Mouse (Mus musculus): ENCODE measurements around the gene 1500011B03Rik. TPM values are rescaled to one million over a fixed set of nuclear protein-coding genes. Genes with fewer than 3 reads are reported as not detected.

1500011B03Rik gene
- polyA plus RNA-seq, 1 experiment from 2014 or later = 48.5 TPM

- Histone ChIP-seq H3K27me3 (ENCODE audit: control insufficient read depth, insufficient read depth, low read length) (no peaks in the 10 kb centered on the region), H3K9ac (ENCODE audit: low read length) (no peak overlapping the region), H3K4me1 (ENCODE audit: control insufficient read depth, insufficient read depth, low read length) (peaks cover 32% of the 10 kb centered on the region), H3K4me2 (ENCODE audit: low read depth, low read length) (no peak overlapping the region), H3K9me3 (replicated peaks; ENCODE audit: control insufficient read depth, low read length) (no peaks in the 10 kb centered on the region), H3K4me3 (ENCODE audit: low read length) (no peak overlapping the region), H3K36me3 (ENCODE audit: control insufficient read depth, insufficient read depth) (no peaks in the 10 kb centered on the region), H3K27ac (ENCODE audit: low read length) (no peak overlapping the region)
- no peak for ATAC-seq (replicated peaks; ENCODE audit: extremely low read depth, insufficient read depth, low FRiP score)
- 46% methylated on average over 7 of the region's 7 CpGs for WGBS
Measured at GRCm38 (mm10) chr5:114779956-114780489, 43.2 kb downstream of the 1500011B03Rik start.

GRCm38 (mm10) chr5:114776174-114776573, 47.1 kb downstream of the 1500011B03Rik start:
- peak overlapping the region; percentile 86 for H3K4me3 ChIP-seq (ENCODE audit: low read length)
- H3K27ac ChIP-seq (ENCODE audit: low read length) = no peak overlapping the region
- no peaks in the 10 kb centered on the region for H3K36me3 ChIP-seq (ENCODE audit: control insufficient read depth, insufficient read depth)
- H3K9ac ChIP-seq (ENCODE audit: low read length) = no peak overlapping the region
- no peak for ATAC-seq (replicated peaks; ENCODE audit: extremely low read depth, insufficient read depth, low FRiP score)
- H3K27me3 ChIP-seq (ENCODE audit: control insufficient read depth, insufficient read depth, low read length) = no peaks in the 10 kb centered on the region
- 83% methylated on average over 7 of the region's 7 CpGs for WGBS
- H3K9me3 ChIP-seq (replicated peaks; ENCODE audit: control insufficient read depth, low read length) = no peaks in the 10 kb centered on the region
- peak overlapping the region; percentile 95 for H3K4me2 ChIP-seq (ENCODE audit: low read depth, low read length)
- peaks cover 24% of the 10 kb centered on the region for H3K4me1 ChIP-seq (ENCODE audit: control insufficient read depth, insufficient read depth, low read length)

GRCm38 (mm10) chr5:114775056-114775979, 48.0 kb downstream of the 1500011B03Rik start, which contains the start of gene Git2:
Git2 (minus strand) TSS chr5:114775517.
- Histone ChIP-seq H3K4me2 (ENCODE audit: low read depth, low read length) (peak within 1 kb of the TSS; percentile 95), H3K4me3 (ENCODE audit: low read length) (peak within 1 kb of the TSS; percentile 86), H3K36me3 (ENCODE audit: control insufficient read depth, insufficient read depth) (no peaks in the 10 kb centered on the region), H3K9ac (ENCODE audit: low read length) (peak within 1 kb of the TSS; percentile 97), H3K9me3 (replicated peaks; ENCODE audit: control insufficient read depth, low read length) (no peaks in the 10 kb centered on the region), H3K27me3 (ENCODE audit: control insufficient read depth, insufficient read depth, low read length) (no peaks in the 10 kb centered on the region), H3K27ac (ENCODE audit: low read length) (peak within 1 kb of the TSS; percentile 91), H3K4me1 (ENCODE audit: control insufficient read depth, insufficient read depth, low read length) (peaks cover 22% of the 10 kb centered on the region)
- ATAC-seq (replicated peaks; ENCODE audit: extremely low read depth, insufficient read depth, low FRiP score) = no peak
- WGBS = under 1% methylated on average over 63 of the region's 63 CpGs

- peak within 1 kb of the TSS; percentile 91 for H3K27ac ChIP-seq (ENCODE audit: low read length)
- under 1% methylated on average over 62 of the region's 73 CpGs for WGBS
- H3K9me3 ChIP-seq (replicated peaks; ENCODE audit: control insufficient read depth, low read length) = no peaks in the 10 kb centered on the region
- peaks cover 25% of the 10 kb centered on the region for H3K4me1 ChIP-seq (ENCODE audit: control insufficient read depth, insufficient read depth, low read length)
- no peaks in the 10 kb centered on the region for H3K36me3 ChIP-seq (ENCODE audit: control insufficient read depth, insufficient read depth)
- peak within 1 kb of the TSS; percentile 86 for H3K4me3 ChIP-seq (ENCODE audit: low read length)
- peak; percentile 78 for ATAC-seq (replicated peaks; ENCODE audit: extremely low read depth, insufficient read depth, low FRiP score)
- H3K27me3 ChIP-seq (ENCODE audit: control insufficient read depth, insufficient read depth, low read length) = no peaks in the 10 kb centered on the region
- peak within 1 kb of the TSS; percentile 95 for H3K4me2 ChIP-seq (ENCODE audit: low read depth, low read length)
- H3K9ac ChIP-seq (ENCODE audit: low read length) = peak within 1 kb of the TSS; percentile 97
Measured at GRCm38 (mm10) chr5:114774403-114775051, 48.7 kb downstream of the 1500011B03Rik start, which contains the start of gene Ankrd13a. Ankrd13a (plus strand) TSS chr5:114774677.

GRCm38 (mm10) chr5:114773780-114774179, 49.5 kb downstream of the 1500011B03Rik start:
- H3K4me1 ChIP-seq (ENCODE audit: control insufficient read depth, insufficient read depth, low read length) = peaks cover 25% of the 10 kb centered on the region
- 3% methylated on average over 11 of the region's 11 CpGs for WGBS
- H3K4me3 ChIP-seq (ENCODE audit: low read length) = peak overlapping the region; percentile 86
- peak overlapping the region; percentile 91 for H3K27ac ChIP-seq (ENCODE audit: low read length)
- H3K36me3 ChIP-seq (ENCODE audit: control insufficient read depth, insufficient read depth) = no peaks in the 10 kb centered on the region
- H3K9me3 ChIP-seq (replicated peaks; ENCODE audit: control insufficient read depth, low read length) = no peaks in the 10 kb centered on the region
- peak overlapping the region; percentile 97 for H3K9ac ChIP-seq (ENCODE audit: low read length)
- H3K27me3 ChIP-seq (ENCODE audit: control insufficient read depth, insufficient read depth, low read length) = no peaks in the 10 kb centered on the region
- no peak for ATAC-seq (replicated peaks; ENCODE audit: extremely low read depth, insufficient read depth, low FRiP score)
- H3K4me2 ChIP-seq (ENCODE audit: low read depth, low read length) = peak overlapping the region; percentile 95

- Histone ChIP-seq H3K36me3 (ENCODE audit: control insufficient read depth, insufficient read depth) (no peaks in the 10 kb centered on the region), H3K4me2 (ENCODE audit: low read depth, low read length) (peak overlapping the region; percentile 95), H3K27me3 (ENCODE audit: control insufficient read depth, insufficient read depth, low read length) (no peaks in the 10 kb centered on the region), H3K9ac (ENCODE audit: low read length) (peak overlapping the region; percentile 98), H3K4me1 (ENCODE audit: control insufficient read depth, insufficient read depth, low read length) (peaks cover 25% of the 10 kb centered on the region), H3K4me3 (ENCODE audit: low read length) (peak overlapping the region; percentile 86), H3K27ac (ENCODE audit: low read length) (peak overlapping the region; percentile 91), H3K9me3 (replicated peaks; ENCODE audit: control insufficient read depth, low read length) (no peaks in the 10 kb centered on the region)
- WGBS = under 1% methylated on average over 48 of the region's 52 CpGs
- ATAC-seq (replicated peaks; ENCODE audit: extremely low read depth, insufficient read depth, low FRiP score) = peak; percentile 86
Measured at GRCm38 (mm10) chr5:114773211-114773710, 50.0 kb downstream of the 1500011B03Rik start.

GRCm38 (mm10) chr5:114772456-114773203, 50.6 kb downstream of the 1500011B03Rik start:
- peak; percentile 56 for ATAC-seq (replicated peaks; ENCODE audit: extremely low read depth, insufficient read depth, low FRiP score)
- no peaks in the 10 kb centered on the region for H3K27me3 ChIP-seq (ENCODE audit: control insufficient read depth, insufficient read depth, low read length)

GRCm38 (mm10) chr5:114771796-114772195, 51.5 kb downstream of the 1500011B03Rik start:
- WGBS = 69% methylated on average over 8 of the region's 8 CpGs
- Histone ChIP-seq H3K27me3 (ENCODE audit: control insufficient read depth, insufficient read depth, low read length) (no peaks in the 10 kb centered on the region), H3K9me3 (replicated peaks; ENCODE audit: control insufficient read depth, low read length) (no peaks in the 10 kb centered on the region), H3K4me3 (ENCODE audit: low read length) (peak overlapping the region; percentile 86), H3K9ac (ENCODE audit: low read length) (peak overlapping the region; percentile 98), H3K4me2 (ENCODE audit: low read depth, low read length) (peak overlapping the region; percentile 78), H3K4me1 (ENCODE audit: control insufficient read depth, insufficient read depth, low read length) (peaks cover 25% of the 10 kb centered on the region), H3K27ac (ENCODE audit: low read length) (no peak overlapping the region; the same call in 1 of the 2 replicates), H3K36me3 (ENCODE audit: control insufficient read depth, insufficient read depth) (no peaks in the 10 kb centered on the region)
- ATAC-seq (replicated peaks; ENCODE audit: extremely low read depth, insufficient read depth, low FRiP score) = no peak

More at GRCm38 (mm10) chr5:114772456-114773203, 50.6 kb downstream of the 1500011B03Rik start:
- H3K4me1 ChIP-seq (ENCODE audit: control insufficient read depth, insufficient read depth, low read length) = peaks cover 25% of the 10 kb centered on the region
- H3K4me3 ChIP-seq (ENCODE audit: low read length) = peak overlapping the region; percentile 86
- no peaks in the 10 kb centered on the region for H3K36me3 ChIP-seq (ENCODE audit: control insufficient read depth, insufficient read depth)
- peak overlapping the region; percentile 78 for H3K4me2 ChIP-seq (ENCODE audit: low read depth, low read length)
- WGBS = 1% methylated on average over 38 of the region's 57 CpGs
- peak overlapping the region; percentile 98 for H3K9ac ChIP-seq (ENCODE audit: low read length)
- H3K27ac ChIP-seq (ENCODE audit: low read length) = peak overlapping the region; percentile 90
- no peaks in the 10 kb centered on the region for H3K9me3 ChIP-seq (replicated peaks; ENCODE audit: control insufficient read depth, low read length)
